Mouse (Mus musculus): ENCODE data around the gene Bcas3. TPM values are rescaled to one million over a fixed set of nuclear protein-coding genes. Genes with fewer than 3 reads are reported as not detected.

Gene Bcas3
- polyA plus RNA-seq, 1 experiment: 37.8 TPM

DNA sequence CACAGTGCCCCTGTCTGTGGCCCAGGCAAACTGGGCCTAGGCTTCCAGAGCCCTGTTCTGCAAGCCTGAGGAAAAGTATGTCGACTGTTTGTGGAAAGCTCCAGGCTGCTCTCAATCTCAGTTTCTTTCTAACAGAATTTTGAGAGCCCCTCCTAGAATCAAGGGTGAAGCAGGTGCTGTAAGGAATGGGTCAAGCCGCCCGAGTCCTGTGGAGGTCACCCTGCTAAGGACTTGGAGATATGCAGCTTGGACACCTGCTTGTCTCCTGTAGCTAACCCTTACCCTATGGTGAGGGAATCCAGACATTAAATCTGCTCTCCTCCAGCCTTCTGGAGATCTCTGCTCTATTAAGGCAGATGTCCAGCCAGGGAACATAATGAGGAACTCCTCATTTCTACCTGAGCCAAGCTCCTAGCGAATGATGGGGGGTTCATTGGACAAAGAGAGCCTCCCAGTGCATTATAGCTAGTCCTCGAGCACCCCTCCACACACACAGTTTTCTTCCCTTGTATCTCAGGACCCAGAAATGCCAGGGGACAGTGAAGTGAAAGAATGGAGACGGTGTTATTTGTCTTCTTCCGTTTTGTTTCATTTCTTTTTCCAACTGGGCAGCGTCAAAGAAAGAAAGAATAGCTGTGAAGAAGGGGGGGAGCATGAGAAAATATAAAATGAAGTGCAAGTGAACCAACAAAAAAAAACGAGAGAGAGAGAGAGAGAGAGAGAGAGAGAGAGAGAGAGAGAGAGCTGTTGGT lies 482.2 kb downstream of the Bcas3 start:
- H3K27ac ChIP-seq (ENCODE audit: insufficient read depth, low read length): no peak overlapping the region
- H3K9ac ChIP-seq (ENCODE audit: low read depth, poor library complexity, severe bottlenecking): no peak overlapping the region
- H3K9me3 ChIP-seq (replicated peaks; ENCODE audit: control insufficient read depth, insufficient read depth, low read length, poor library complexity, severe bottlenecking): no peaks in the 10 kb centered on the region
- peaks cover 76% of the 10 kb centered on the region for H3K27me3 ChIP-seq (ENCODE audit: control insufficient read depth, insufficient read depth, low read length, poor library complexity, severe bottlenecking)
- H3K4me3 ChIP-seq (ENCODE audit: low read depth, low read length): no peak overlapping the region
- no peaks in the 10 kb centered on the region for H3K36me3 ChIP-seq (ENCODE audit: control insufficient read depth, insufficient read depth, low read length, poor library complexity, severe bottlenecking)
- TF ChIP-seq POLR2A (IDR thresholded peaks at IDR 0.05; ENCODE audit: insufficient read depth, low read length): no peak
- no peaks in the 10 kb centered on the region for H3K4me1 ChIP-seq (ENCODE audit: control insufficient read depth, insufficient read depth, low read length)

GRCm38 (mm10) chr11:85835753-85836522 lies 483.0 kb downstream of the Bcas3 start:
- Histone ChIP-seq H3K9me3 (replicated peaks; ENCODE audit: control insufficient read depth, insufficient read depth, low read length, poor library complexity, severe bottlenecking) (no peaks in the 10 kb centered on the region), H3K9ac (ENCODE audit: low read depth, poor library complexity, severe bottlenecking) (no peak overlapping the region), H3K27me3 (ENCODE audit: control insufficient read depth, insufficient read depth, low read length, poor library complexity, severe bottlenecking) (peaks cover 80% of the 10 kb centered on the region), H3K27ac (ENCODE audit: insufficient read depth, low read length) (no peak overlapping the region), H3K4me1 (ENCODE audit: control insufficient read depth, insufficient read depth, low read length) (no peaks in the 10 kb centered on the region), H3K4me3 (ENCODE audit: low read depth, low read length) (no peak overlapping the region), H3K36me3 (ENCODE audit: control insufficient read depth, insufficient read depth, low read length, poor library complexity, severe bottlenecking) (no peaks in the 10 kb centered on the region)
- TF ChIP-seq CTCF (IDR thresholded peaks at IDR 0.05; ENCODE audit: low read depth, low read length) (no peak), POLR2A (IDR thresholded peaks at IDR 0.05; ENCODE audit: insufficient read depth, low read length) (no peak), EP300 (IDR thresholded peaks at IDR 0.05; ENCODE audit: insufficient read depth, low read depth, low read length) (no peak)

GRCm38 (mm10) chr11:85836523-85837290 lies 483.7 kb downstream of the Bcas3 start:
- H3K36me3 ChIP-seq (ENCODE audit: control insufficient read depth, insufficient read depth, low read length, poor library complexity, severe bottlenecking): no peaks in the 10 kb centered on the region
- no peak for TF ChIP-seq POLR2A (IDR thresholded peaks at IDR 0.05; ENCODE audit: insufficient read depth, low read length)
- TF ChIP-seq CTCF (IDR thresholded peaks at IDR 0.05; ENCODE audit: low read depth, low read length): no peak
- no peak for TF ChIP-seq EP300 (IDR thresholded peaks at IDR 0.05; ENCODE audit: insufficient read depth, low read depth, low read length)
- no peak overlapping the region for H3K27ac ChIP-seq (ENCODE audit: insufficient read depth, low read length)
- H3K4me1 ChIP-seq (ENCODE audit: control insufficient read depth, insufficient read depth, low read length): no peaks in the 10 kb centered on the region
- H3K4me3 ChIP-seq (ENCODE audit: low read depth, low read length): peak overlapping the region; percentile 20
- H3K9me3 ChIP-seq (replicated peaks; ENCODE audit: control insufficient read depth, insufficient read depth, low read length, poor library complexity, severe bottlenecking): no peaks in the 10 kb centered on the region
- H3K9ac ChIP-seq (ENCODE audit: low read depth, poor library complexity, severe bottlenecking): no peak overlapping the region
- peaks cover 82% of the 10 kb centered on the region for H3K27me3 ChIP-seq (ENCODE audit: control insufficient read depth, insufficient read depth, low read length, poor library complexity, severe bottlenecking)

DNA sequence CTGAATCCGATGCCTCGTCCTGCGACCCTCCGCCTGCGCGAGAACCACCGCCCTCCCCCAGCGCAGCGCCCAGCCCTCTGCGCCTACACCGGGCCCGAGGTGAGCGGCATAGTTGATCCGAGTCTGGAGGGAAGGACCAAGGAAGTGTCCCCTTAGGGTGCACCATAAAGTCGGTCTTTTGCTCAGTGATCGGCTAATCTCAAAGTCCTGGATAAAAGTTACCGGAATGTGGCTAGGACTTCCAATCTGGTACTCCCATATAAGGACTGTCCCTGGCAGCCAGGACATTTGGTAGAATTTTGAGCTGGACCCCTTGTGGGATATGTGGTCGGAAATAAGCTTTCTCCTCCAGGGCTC lies 484.3 kb downstream of the Bcas3 start:
- H3K36me3 ChIP-seq (ENCODE audit: control insufficient read depth, insufficient read depth, low read length, poor library complexity, severe bottlenecking): no peaks in the 10 kb centered on the region
- no peaks in the 10 kb centered on the region for H3K9me3 ChIP-seq (replicated peaks; ENCODE audit: control insufficient read depth, insufficient read depth, low read length, poor library complexity, severe bottlenecking)
- no peaks in the 10 kb centered on the region for H3K4me1 ChIP-seq (ENCODE audit: control insufficient read depth, insufficient read depth, low read length)
- TF ChIP-seq POLR2A (IDR thresholded peaks at IDR 0.05; ENCODE audit: insufficient read depth, low read length) (no peak), CTCF (IDR thresholded peaks at IDR 0.05; ENCODE audit: low read depth, low read length) (no peak), EP300 (IDR thresholded peaks at IDR 0.05; ENCODE audit: insufficient read depth, low read depth, low read length) (no peak)
- H3K27me3 ChIP-seq (ENCODE audit: control insufficient read depth, insufficient read depth, low read length, poor library complexity, severe bottlenecking): peaks cover 76% of the 10 kb centered on the region
- H3K27ac ChIP-seq (ENCODE audit: insufficient read depth, low read length): no peak overlapping the region
- H3K9ac ChIP-seq (ENCODE audit: low read depth, poor library complexity, severe bottlenecking): no peak overlapping the region
- peak overlapping the region; percentile 20 for H3K4me3 ChIP-seq (ENCODE audit: low read depth, low read length)

GRCm38 (mm10) chr11:85837648-85838423 lies 484.9 kb downstream of the Bcas3 start:
- peak overlapping the region; percentile 37 for H3K9ac ChIP-seq (ENCODE audit: low read depth, poor library complexity, severe bottlenecking)
- TF ChIP-seq EP300 (IDR thresholded peaks at IDR 0.05; ENCODE audit: insufficient read depth, low read depth, low read length) (no peak), POLR2A (IDR thresholded peaks at IDR 0.05; ENCODE audit: insufficient read depth, low read length) (no peak), CTCF (IDR thresholded peaks at IDR 0.05; ENCODE audit: low read depth, low read length) (no peak)
- H3K4me1 ChIP-seq (ENCODE audit: control insufficient read depth, insufficient read depth, low read length): no peaks in the 10 kb centered on the region
- peaks cover 78% of the 10 kb centered on the region for H3K27me3 ChIP-seq (ENCODE audit: control insufficient read depth, insufficient read depth, low read length, poor library complexity, severe bottlenecking)
- H3K36me3 ChIP-seq (ENCODE audit: control insufficient read depth, insufficient read depth, low read length, poor library complexity, severe bottlenecking): no peaks in the 10 kb centered on the region
- H3K4me3 ChIP-seq (ENCODE audit: low read depth, low read length): peak overlapping the region; percentile 41
- no peaks in the 10 kb centered on the region for H3K9me3 ChIP-seq (replicated peaks; ENCODE audit: control insufficient read depth, insufficient read depth, low read length, poor library complexity, severe bottlenecking)
- no peak overlapping the region for H3K27ac ChIP-seq (ENCODE audit: insufficient read depth, low read length)
